Mouse (Mus musculus): ENCODE data around the gene Mmp9. TPM values are rescaled to one million over a fixed set of nuclear protein-coding genes. Genes with fewer than 3 reads are reported as not detected.

The Mmp9 gene
- polyA plus RNA-seq, 1 experiment from 2014 or later: 0.47 TPM

GRCm38 (mm10) chr2:164996848-164997720, 56.5 kb downstream of the Mmp9 start:
- Histone ChIP-seq H3K4me3 (ENCODE audit: low read depth, low read length) (peak overlapping the region; percentile 20), H3K9ac (ENCODE audit: low read length) (peak overlapping the region; percentile 17; the same call in 1 of the 2 replicates), H3K4me2 (ENCODE audit: low read depth, severe bottlenecking) (peak overlapping the region; percentile 39), H3K9me3 (ENCODE audit: control insufficient read depth, low read length) (no peaks in the 10 kb centered on the region), H3K27me3 (ENCODE audit: control insufficient read depth, insufficient read depth, low read length) (peaks cover 39% of the 10 kb centered on the region), H3K27ac (replicated peaks; ENCODE audit: low read depth, low read length) (no peak overlapping the region), H3K36me3 (ENCODE audit: control insufficient read depth, insufficient read depth, low read length) (peaks cover 8% of the 10 kb centered on the region), H3K4me1 (ENCODE audit: control insufficient read depth, insufficient read depth, low read length) (peaks cover 15% of the 10 kb centered on the region)
- WGBS: 10% methylated on average over 49 of the region's 49 CpGs
- ATAC-seq (ENCODE audit: insufficient number of reproducible peaks, low FRiP score, low TSS enrichment, low read depth) (no peak), DNase-seq (ENCODE audit: low spot score) (peak; percentile 39)

- 1% methylated on average over 50 of the region's 52 CpGs for WGBS
- H3K27ac ChIP-seq (replicated peaks; ENCODE audit: low read depth, low read length): no peak overlapping the region
- peak overlapping the region; percentile 39 for H3K4me2 ChIP-seq (ENCODE audit: low read depth, severe bottlenecking)
- H3K9me3 ChIP-seq (ENCODE audit: control insufficient read depth, low read length): no peaks in the 10 kb centered on the region
- ATAC-seq (ENCODE audit: insufficient number of reproducible peaks, low FRiP score, low TSS enrichment, low read depth): no peak
- peak overlapping the region; percentile 17; the same call in 1 of the 2 replicates for H3K9ac ChIP-seq (ENCODE audit: low read length)
- peaks cover 11% of the 10 kb centered on the region for H3K36me3 ChIP-seq (ENCODE audit: control insufficient read depth, insufficient read depth, low read length)
- H3K4me1 ChIP-seq (ENCODE audit: control insufficient read depth, insufficient read depth, low read length): peaks cover 15% of the 10 kb centered on the region
- DNase-seq (ENCODE audit: low spot score): peak; percentile 36
- H3K4me3 ChIP-seq (ENCODE audit: low read depth, low read length): peak overlapping the region; percentile 20
- peaks cover 39% of the 10 kb centered on the region for H3K27me3 ChIP-seq (ENCODE audit: control insufficient read depth, insufficient read depth, low read length)
Observed at GRCm38 (mm10) chr2:164997721-164998428, 57.3 kb downstream of the Mmp9 start.

DNA sequence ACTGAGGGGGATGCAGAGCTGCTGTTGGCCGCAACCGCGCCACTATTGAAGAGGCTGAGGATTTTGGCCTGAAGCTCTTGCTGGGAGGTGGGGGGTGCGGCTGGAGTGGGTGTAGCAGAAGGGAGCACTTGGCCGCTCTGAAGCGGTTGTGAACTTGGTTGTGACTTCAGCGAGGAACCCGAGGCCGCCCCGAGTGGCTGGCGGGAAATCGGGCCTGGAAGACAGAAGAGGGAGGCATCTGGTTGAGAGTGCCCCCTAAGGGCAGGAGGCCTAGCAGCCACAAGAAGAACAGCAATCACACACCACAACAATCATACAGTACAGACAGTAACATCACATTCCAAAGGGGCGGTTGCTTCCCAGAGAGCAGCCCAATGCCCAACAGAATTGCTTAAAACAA, 61.4 kb downstream of the Mmp9 start:
- H3K4me1 ChIP-seq (ENCODE audit: control insufficient read depth, insufficient read depth, low read length): peaks cover 15% of the 10 kb centered on the region
- ATAC-seq (ENCODE audit: insufficient number of reproducible peaks, low FRiP score, low TSS enrichment, low read depth) (no peak), DNase-seq (ENCODE audit: low spot score) (no peak)
- H3K27me3 ChIP-seq (ENCODE audit: control insufficient read depth, insufficient read depth, low read length): peaks cover 25% of the 10 kb centered on the region
- no peaks in the 10 kb centered on the region for H3K9me3 ChIP-seq (ENCODE audit: control insufficient read depth, low read length)
- no peak overlapping the region for H3K4me3 ChIP-seq (ENCODE audit: low read depth, low read length)
- no peak overlapping the region for H3K4me2 ChIP-seq (ENCODE audit: low read depth, severe bottlenecking)
- no peak overlapping the region for H3K9ac ChIP-seq (ENCODE audit: low read length)
- 97% methylated on average over 13 of the region's 13 CpGs for WGBS
- no peak overlapping the region for H3K27ac ChIP-seq (replicated peaks; ENCODE audit: low read depth, low read length)
- peaks cover 30% of the 10 kb centered on the region for H3K36me3 ChIP-seq (ENCODE audit: control insufficient read depth, insufficient read depth, low read length)

GRCm38 (mm10) chr2:165003108-165003507, 62.5 kb downstream of the Mmp9 start:
- DNase-seq (ENCODE audit: low spot score) (no peak), ATAC-seq (ENCODE audit: insufficient number of reproducible peaks, low FRiP score, low TSS enrichment, low read depth) (no peak)
- Histone ChIP-seq H3K9me3 (ENCODE audit: control insufficient read depth, low read length) (no peaks in the 10 kb centered on the region), H3K9ac (ENCODE audit: low read length) (no peak overlapping the region), H3K4me3 (ENCODE audit: low read depth, low read length) (no peak overlapping the region), H3K27ac (replicated peaks; ENCODE audit: low read depth, low read length) (no peak overlapping the region), H3K27me3 (ENCODE audit: control insufficient read depth, insufficient read depth, low read length) (peaks cover 14% of the 10 kb centered on the region), H3K4me1 (ENCODE audit: control insufficient read depth, insufficient read depth, low read length) (peaks cover 5% of the 10 kb centered on the region), H3K36me3 (ENCODE audit: control insufficient read depth, insufficient read depth, low read length) (peaks cover 38% of the 10 kb centered on the region), H3K4me2 (ENCODE audit: low read depth, severe bottlenecking) (no peak overlapping the region)
- 82% methylated on average over 3 of the region's 3 CpGs for WGBS

DNA sequence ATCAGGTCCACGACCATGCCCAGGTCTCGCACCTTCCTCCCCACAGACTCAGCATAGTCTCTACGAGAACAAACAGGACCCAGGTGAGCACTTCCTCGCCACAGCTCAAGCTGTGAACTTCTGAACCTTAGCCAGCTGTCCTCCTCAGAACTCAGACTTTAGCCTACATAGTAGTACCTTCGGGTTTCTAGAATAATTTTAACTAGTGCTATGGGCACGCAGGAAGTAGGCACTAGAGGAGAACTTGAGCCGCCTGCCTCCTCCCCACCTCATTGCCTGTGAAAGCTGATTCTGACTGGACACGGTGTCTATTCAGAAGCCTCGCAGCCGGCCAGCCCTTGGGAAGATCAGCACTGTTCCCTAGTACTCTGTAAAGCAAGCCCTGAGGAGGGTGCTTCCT, 63.7 kb downstream of the Mmp9 start:
- Histone ChIP-seq H3K27ac (replicated peaks; ENCODE audit: low read depth, low read length) (no peak overlapping the region), H3K9ac (ENCODE audit: low read length) (no peak overlapping the region), H3K4me3 (ENCODE audit: low read depth, low read length) (no peak overlapping the region), H3K36me3 (ENCODE audit: control insufficient read depth, insufficient read depth, low read length) (peaks cover 47% of the 10 kb centered on the region), H3K27me3 (ENCODE audit: control insufficient read depth, insufficient read depth, low read length) (peaks cover 5% of the 10 kb centered on the region; the same call in 1 of the 2 replicates), H3K9me3 (ENCODE audit: control insufficient read depth, low read length) (no peaks in the 10 kb centered on the region), H3K4me1 (ENCODE audit: control insufficient read depth, insufficient read depth, low read length) (no peaks in the 10 kb centered on the region), H3K4me2 (ENCODE audit: low read depth, severe bottlenecking) (no peak overlapping the region)
- DNase-seq (ENCODE audit: low spot score) (no peak), ATAC-seq (ENCODE audit: insufficient number of reproducible peaks, low FRiP score, low TSS enrichment, low read depth) (no peak)
- WGBS: 78% methylated on average over 10 of the region's 10 CpGs

Other genes starting within 250 kb of the Mmp9 start
- gene Spint4, start 242.3 kb upstream of the Mmp9 start, polyA plus RNA-seq (2014; fragmentation: Nextera tagmentation; extraction: Ambion mirVana): not detected in 2 replicates
- not detected in 2 replicates for gene Spint5, start 225.5 kb upstream of the Mmp9 start, polyA plus RNA-seq (2014; fragmentation: Nextera tagmentation; extraction: Ambion mirVana)
- gene Wfdc3, start 194.8 kb upstream of the Mmp9 start, polyA plus RNA-seq (2014; fragmentation: Nextera tagmentation; extraction: Ambion mirVana): 0.55 and 1.0 TPM in 2 replicates
- gene Dnttip1, start 194.8 kb upstream of the Mmp9 start, polyA plus RNA-seq (2014; fragmentation: Nextera tagmentation; extraction: Ambion mirVana): 87.0 and 96.4 TPM in 2 replicates
- 634 and 636 TPM in 2 replicates for gene Ube2c, start 170.9 kb upstream of the Mmp9 start, polyA plus RNA-seq (2014; fragmentation: Nextera tagmentation; extraction: Ambion mirVana)
- gene Tnnc2, start 160.8 kb upstream of the Mmp9 start, polyA plus RNA-seq (2014; fragmentation: Nextera tagmentation; extraction: Ambion mirVana): 13.8 and 14.6 TPM in 2 replicates
- gene Snx21, start 155.0 kb upstream of the Mmp9 start, polyA plus RNA-seq (2014; fragmentation: Nextera tagmentation; extraction: Ambion mirVana): 9.9 and 14.6 TPM in 2 replicates
- gene Acot8, start 135.9 kb upstream of the Mmp9 start, polyA plus RNA-seq (2014; fragmentation: Nextera tagmentation; extraction: Ambion mirVana): 12.0 and 12.3 TPM in 2 replicates
- gene Zswim3, start 135.7 kb upstream of the Mmp9 start, polyA plus RNA-seq (2014; fragmentation: Nextera tagmentation; extraction: Ambion mirVana): 11.0 and 11.8 TPM in 2 replicates
- gene Zswim1, start 118.1 kb upstream of the Mmp9 start, polyA plus RNA-seq (2014; fragmentation: Nextera tagmentation; extraction: Ambion mirVana): 22.3 and 22.4 TPM in 2 replicates
- not detected in 2 replicates for gene Spata25, start 112.2 kb upstream of the Mmp9 start, polyA plus RNA-seq (2014; fragmentation: Nextera tagmentation; extraction: Ambion mirVana)
- 95.8 and 104 TPM in 2 replicates for gene Ctsa, start 107.9 kb upstream of the Mmp9 start, polyA plus RNA-seq (2014; fragmentation: Nextera tagmentation; extraction: Ambion mirVana)
- 5.9 and 6.1 TPM in 2 replicates for gene Neurl2, start 107.3 kb upstream of the Mmp9 start, polyA plus RNA-seq (2014; fragmentation: Nextera tagmentation; extraction: Ambion mirVana)
- 22.9 and 25.1 TPM in 2 replicates for gene Pltp, start 83.1 kb upstream of the Mmp9 start, polyA plus RNA-seq (2014; fragmentation: Nextera tagmentation; extraction: Ambion mirVana)
- 71.5 and 76.6 TPM in 2 replicates for gene Pcif1, start 61.5 kb upstream of the Mmp9 start, polyA plus RNA-seq (2014; fragmentation: Nextera tagmentation; extraction: Ambion mirVana)
- 12.1 and 16.3 TPM in 2 replicates for gene Zfp335, start 29.0 kb upstream of the Mmp9 start, polyA plus RNA-seq (2014; fragmentation: Nextera tagmentation; extraction: Ambion mirVana)
- gene Slc12a5, start 20.0 kb downstream of the Mmp9 start, polyA plus RNA-seq (2014; fragmentation: Nextera tagmentation; extraction: Ambion mirVana): 0.87 and 0.92 TPM in 2 replicates
- gene Ncoa5, start 94.1 kb downstream of the Mmp9 start, polyA plus RNA-seq (2014; fragmentation: Nextera tagmentation; extraction: Ambion mirVana): 81.2 and 85.2 TPM in 2 replicates
- gene Cd40, start 114.8 kb downstream of the Mmp9 start, polyA plus RNA-seq (2014; fragmentation: Nextera tagmentation; extraction: Ambion mirVana): 9.1 and 11.1 TPM in 2 replicates
- not detected in 2 replicates for gene 1700025C18Rik, start 150.0 kb downstream of the Mmp9 start, polyA plus RNA-seq (2014; fragmentation: Nextera tagmentation; extraction: Ambion mirVana)

Data from limb, embryonic 11.5 days (tissue).